Mouse (Mus musculus) embryonic facial prominence, embryonic 13.5 days (tissue): ENCODE results near the gene Emp2. TPM values are rescaled to one million over a fixed set of nuclear protein-coding genes. Genes with fewer than 3 reads are reported as not detected.

Experiments
- ATAC-seq: fragments of 200-750 bp; cut with Nextera tagmentation; 2 replicates; pipeline ENCODE4 v1.8.0; 2017; ENCODE audit warnings: low read depth; ENCODE audit not compliant: insufficient number of reproducible peaks, insufficient read depth, low FRiP score, low TSS enrichment
- H3K27ac ChIP-seq: fragments of 300-500 bp; sonication (generic); 2 replicates; pipeline ENCODE4 v1.5.1; 2015; ENCODE audit warnings: moderate library complexity, mild to moderate bottlenecking, inconsistent platforms
- H3K27me3 ChIP-seq: fragments of 300-500 bp; sonication (generic); 2 replicates; pipeline ENCODE4 v1.6.1; 2015; ENCODE audit warnings: mild to moderate bottlenecking, inconsistent platforms
- H3K36me3 ChIP-seq: fragments of 300-500 bp; sonication (generic); 2 replicates; pipeline ENCODE4 v1.6.1; 2015; ENCODE audit warnings: mild to moderate bottlenecking, inconsistent platforms
- H3K4me1 ChIP-seq: fragments of 300-500 bp; sonication (generic); 2 replicates; pipeline ENCODE4 v1.6.1; 2015; ENCODE audit warnings: inconsistent platforms
- H3K4me2 ChIP-seq: fragments of 300-500 bp; sonication (generic); 2 replicates; pipeline ENCODE4 v1.6.1; 2015; ENCODE audit warnings: moderate library complexity, mild to moderate bottlenecking, inconsistent platforms
- H3K4me3 ChIP-seq: fragments of 300-500 bp; sonication (generic); 2 replicates; pipeline ENCODE4 v1.5.1; 2015; ENCODE audit warnings: mild to moderate bottlenecking, inconsistent platforms
- H3K9ac ChIP-seq: fragments of 300-500 bp; sonication (generic); 2 replicates; pipeline ENCODE4 v1.6.1; 2015; ENCODE audit warnings: mild to moderate bottlenecking, inconsistent platforms
- H3K9me3 ChIP-seq: fragments of 300-500 bp; sonication (generic); 2 replicates; pipeline ENCODE4 v1.6.1; 2016; ENCODE audit warnings: inconsistent platforms
- WGBS: fragments of 180-500 bp; shearing (Covaris S2); methylation state at CpG from one replicate; pipeline ENCODE4 v1.1.7; 2015; ENCODE audit warnings: mixed read lengths; 5-methylcytosine and 5-hydroxymethylcytosine counted together
- polyA plus RNA-seq: library from polyadenylated mRNA; unstranded; fragments of >200 nt; fragmentation: Nextera tagmentation; extraction: Ambion mirVana; gene quantifications from 2 replicates; pipeline ENCODE4 v1.2.1, GENCODE M21; 2015

Gene Emp2
- 30.7 and 32.6 TPM in 2 replicates for polyA plus RNA-seq

DNA sequence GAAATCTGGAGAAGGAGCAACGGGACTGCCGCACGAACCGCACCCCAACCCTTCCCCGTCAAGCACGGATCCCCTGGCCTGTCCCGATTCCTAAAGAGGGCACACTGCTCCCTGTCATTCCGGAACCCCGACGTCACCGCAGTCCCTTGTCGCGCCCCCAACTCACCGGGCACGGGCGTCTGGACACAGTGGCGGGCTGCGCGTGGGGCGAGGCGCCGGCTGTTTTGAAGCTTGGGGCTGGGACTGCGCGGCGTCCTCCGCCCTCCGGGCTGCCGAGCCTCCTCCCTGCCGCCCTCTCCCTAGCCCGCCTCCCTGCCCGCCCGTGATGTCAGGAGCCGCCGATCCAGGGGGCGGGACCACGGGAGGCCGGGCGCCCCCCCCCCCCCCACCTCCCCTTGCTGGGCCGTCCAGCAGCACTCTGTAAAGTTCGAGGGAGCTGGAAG, at the start of gene Emp2:
Gene Emp2, minus strand, starts transcription at position 323 of the 443 bp plus-strand sequence.
- Histone ChIP-seq H3K9me3 (no peaks in the 10 kb centered on the region), H3K9ac (peak within 1 kb of the TSS; percentile 76), H3K4me2 (peak within 1 kb of the TSS; percentile 82), H3K27me3 (peaks cover 6% of the 10 kb centered on the region), H3K4me3 (peak within 1 kb of the TSS; percentile 60), H3K36me3 (no peaks in the 10 kb centered on the region), H3K27ac (no peak within 1 kb of the TSS), H3K4me1 (peaks cover 18% of the 10 kb centered on the region)
- peak; percentile 68 for ATAC-seq
- WGBS, result under 1% methylated on average over 35 of the region's 40 CpGs

DNA sequence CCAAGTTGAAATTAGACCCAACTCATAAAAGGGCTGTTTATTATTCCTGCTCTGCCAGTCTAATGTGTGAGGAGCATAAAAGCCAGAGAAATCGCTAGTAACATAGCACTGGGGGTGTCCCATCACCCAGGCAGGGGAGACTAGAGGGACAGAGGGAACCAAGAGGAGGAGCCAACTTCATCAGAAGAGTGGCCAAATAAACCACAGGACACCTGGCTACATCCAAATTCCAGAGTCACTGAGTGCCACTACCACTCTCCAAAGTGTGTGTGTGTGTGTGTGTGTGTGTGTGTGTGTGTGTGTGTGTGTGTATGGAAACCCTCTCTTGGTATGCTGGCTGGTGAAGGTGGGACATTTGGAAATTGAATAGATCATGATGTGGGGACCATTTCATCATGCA, 49.3 kb upstream of the Emp2 start:
- no peaks in the 10 kb centered on the region for H3K36me3 ChIP-seq
- 33% methylated on average over 1 of the region's 1 CpGs for WGBS
- H3K27ac ChIP-seq, result no peak overlapping the region
- no peak overlapping the region for H3K4me3 ChIP-seq
- H3K9me3 ChIP-seq, result no peaks in the 10 kb centered on the region
- H3K27me3 ChIP-seq, result no peaks in the 10 kb centered on the region
- ATAC-seq, result no peak
- H3K4me2 ChIP-seq, result no peak overlapping the region
- peaks cover 22% of the 10 kb centered on the region for H3K4me1 ChIP-seq
- no peak overlapping the region for H3K9ac ChIP-seq

DNA sequence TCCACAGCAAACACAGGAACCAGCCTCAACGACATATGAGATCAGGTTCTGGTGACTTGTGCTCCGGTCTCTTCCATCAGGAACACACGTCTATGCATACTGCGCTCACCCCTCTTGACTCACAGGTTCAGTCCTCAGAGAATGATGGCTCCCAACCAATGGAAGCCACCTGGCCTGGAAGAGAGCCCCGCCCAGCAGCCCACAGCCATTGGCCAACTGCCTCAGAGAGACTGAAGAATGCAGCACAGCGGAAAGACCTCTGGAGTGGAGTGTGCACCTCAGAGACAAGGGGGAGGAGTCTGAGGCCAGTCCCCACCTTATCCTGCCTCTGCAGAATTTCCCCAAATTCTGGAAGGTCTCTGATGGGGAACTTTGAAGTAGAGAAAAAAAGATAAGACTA, 45.5 kb upstream of the Emp2 start:
- H3K4me2 ChIP-seq, result no peak overlapping the region
- 0 out of 2 replicates have a peak, but pooled peaks have one; percentile 33 for ATAC-seq
- H3K9ac ChIP-seq, result no peak overlapping the region
- H3K27ac ChIP-seq, result no peak overlapping the region
- no peaks in the 10 kb centered on the region for H3K36me3 ChIP-seq
- peaks cover 5% of the 10 kb centered on the region for H3K4me1 ChIP-seq
- H3K27me3 ChIP-seq, result no peaks in the 10 kb centered on the region
- 82% methylated on average over 6 of the region's 6 CpGs for WGBS
- H3K9me3 ChIP-seq, result no peaks in the 10 kb centered on the region
- no peak overlapping the region for H3K4me3 ChIP-seq

DNA sequence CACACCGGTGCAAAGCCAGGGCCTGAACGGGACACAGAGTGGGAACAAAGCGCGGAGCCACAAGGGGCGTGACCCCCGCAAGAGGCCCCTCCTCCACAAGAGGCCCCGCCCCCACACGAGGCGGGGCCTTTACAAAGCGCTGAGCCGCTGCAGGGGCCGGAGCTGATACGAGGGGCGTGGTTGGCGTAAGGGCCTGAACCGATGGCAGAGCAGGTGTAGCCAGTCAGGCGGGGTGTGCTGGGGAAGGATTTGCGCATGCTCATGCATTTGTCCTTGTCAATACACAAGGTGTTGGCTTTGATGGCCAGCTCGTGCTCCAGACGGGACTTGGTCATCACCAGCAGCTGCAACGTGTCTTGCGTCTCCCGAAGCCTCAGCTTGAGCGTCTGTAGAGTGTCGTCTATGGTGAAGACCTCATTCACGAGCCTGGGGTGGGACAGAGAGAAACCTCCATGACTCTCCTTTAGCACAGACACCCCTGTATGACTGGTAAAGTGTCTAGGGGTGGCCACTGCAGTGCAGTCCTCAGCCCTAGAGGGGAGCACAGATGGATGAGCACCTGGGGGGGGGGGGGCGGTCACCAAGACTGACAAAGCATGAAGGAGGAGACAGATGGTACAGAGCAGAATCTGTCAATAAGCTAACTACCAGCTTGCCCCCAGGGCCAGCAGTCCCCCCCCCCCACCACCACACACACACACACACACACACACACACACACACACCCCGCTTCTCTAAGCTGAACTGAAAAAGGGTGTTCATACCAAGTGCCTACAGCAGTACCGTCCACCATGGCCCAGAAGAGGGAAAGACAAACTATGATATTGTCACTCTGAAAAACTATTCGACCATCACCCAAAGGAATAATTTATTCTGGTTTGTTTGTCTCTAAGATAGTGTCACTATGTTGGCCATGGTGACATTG, 44.5 kb upstream of the Emp2 start:
- ATAC-seq, result peak; percentile 74
- H3K27ac ChIP-seq, result no peak overlapping the region
- H3K9ac ChIP-seq, result no peak overlapping the region
- 16% methylated on average over 29 of the region's 30 CpGs for WGBS
- peak overlapping the region; percentile 51 for H3K4me2 ChIP-seq
- peak overlapping the region; percentile 20 for H3K4me3 ChIP-seq
- H3K4me1 ChIP-seq, result peaks cover 5% of the 10 kb centered on the region
- H3K27me3 ChIP-seq, result no peaks in the 10 kb centered on the region
- no peaks in the 10 kb centered on the region for H3K9me3 ChIP-seq
- no peaks in the 10 kb centered on the region for H3K36me3 ChIP-seq

DNA sequence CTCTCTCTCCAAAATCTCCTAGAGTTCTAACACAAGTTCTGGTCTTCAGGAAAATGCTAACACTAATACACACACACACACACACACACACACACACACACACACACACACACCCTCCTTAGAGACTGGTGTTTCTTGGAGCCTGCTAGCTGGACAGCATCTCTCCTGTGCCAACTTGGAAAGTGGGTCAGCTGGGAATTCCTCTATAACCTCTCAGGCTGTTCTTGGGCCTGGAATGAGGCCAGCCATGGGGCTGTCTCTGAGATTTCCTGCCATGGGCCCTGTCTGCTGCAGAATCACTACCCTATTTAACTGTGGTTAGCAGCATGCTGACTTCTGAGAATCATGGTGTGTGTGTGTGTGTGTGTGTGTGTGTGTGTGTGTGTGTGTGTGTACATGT, 41.2 kb upstream of the Emp2 start:
- Histone ChIP-seq H3K4me2 (no peak overlapping the region), H3K27me3 (no peaks in the 10 kb centered on the region), H3K4me3 (no peak overlapping the region), H3K9me3 (no peaks in the 10 kb centered on the region), H3K9ac (no peak overlapping the region), H3K36me3 (no peaks in the 10 kb centered on the region), H3K27ac (no peak overlapping the region), H3K4me1 (peaks cover 5% of the 10 kb centered on the region)
- ATAC-seq, result no peak

DNA sequence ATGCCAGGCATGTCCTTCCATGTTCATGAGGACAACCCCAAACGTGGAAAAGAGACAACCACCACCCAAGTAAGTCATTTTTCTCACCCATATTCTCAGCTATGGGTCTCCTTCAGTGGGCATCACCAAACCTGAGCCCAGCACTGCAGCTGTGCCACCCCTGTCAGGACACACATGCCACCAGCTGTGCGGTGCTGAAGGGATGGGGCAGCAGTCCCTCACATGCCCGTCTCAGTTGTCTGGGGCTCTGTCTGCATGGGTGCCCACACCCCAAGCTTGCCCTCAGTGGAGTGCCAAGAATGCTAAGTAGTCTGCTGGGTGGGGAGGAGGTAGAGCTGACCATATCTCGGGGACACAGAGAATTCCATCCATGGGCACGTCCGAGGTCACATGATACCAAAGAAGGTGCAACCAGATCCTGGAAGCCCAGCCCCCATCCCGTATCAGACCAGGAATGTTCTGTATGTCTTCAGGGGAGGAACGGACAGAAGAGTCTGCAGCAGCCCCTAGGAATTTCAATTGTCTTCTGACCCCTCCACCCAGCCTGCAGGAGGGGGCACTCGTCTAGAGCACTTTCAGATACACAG, 37.4 kb upstream of the Emp2 start:
- 0 out of 2 replicates have a peak, but pooled peaks cover 11% of the 10 kb centered on the region for H3K4me1 ChIP-seq
- no peak overlapping the region for H3K9ac ChIP-seq
- H3K4me3 ChIP-seq, result no peak overlapping the region
- no peak for ATAC-seq
- no peaks in the 10 kb centered on the region for H3K9me3 ChIP-seq
- 57% methylated on average over 9 of the region's 9 CpGs for WGBS
- H3K36me3 ChIP-seq, result no peaks in the 10 kb centered on the region
- H3K27me3 ChIP-seq, result no peaks in the 10 kb centered on the region
- no peak overlapping the region for H3K4me2 ChIP-seq
- no peak overlapping the region for H3K27ac ChIP-seq

DNA sequence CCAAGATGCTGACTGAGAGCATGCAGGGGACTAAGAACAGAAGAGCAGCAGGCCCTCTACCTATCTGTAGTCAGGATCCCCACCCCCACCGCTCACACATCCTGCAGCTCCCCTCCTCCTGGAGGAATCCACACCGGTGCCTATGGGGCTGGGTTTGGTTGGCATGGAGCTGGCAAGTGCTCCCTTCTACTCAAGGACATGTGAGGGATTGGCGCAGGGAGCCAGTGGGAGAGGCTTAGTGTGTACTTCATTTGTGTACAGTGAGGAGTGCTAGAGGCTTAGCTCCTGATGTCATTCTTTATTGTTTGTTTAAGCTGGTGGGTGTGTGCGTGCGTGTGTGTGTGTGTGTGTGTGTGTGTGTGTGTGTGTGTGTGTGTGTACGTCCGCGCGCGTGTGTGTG, 36.1 kb upstream of the Emp2 start:
- Histone ChIP-seq H3K27me3 (no peaks in the 10 kb centered on the region), H3K9me3 (no peaks in the 10 kb centered on the region), H3K4me1 (0 out of 2 replicates have a peak, but pooled peaks cover 11% of the 10 kb centered on the region), H3K9ac (no peak overlapping the region), H3K36me3 (no peaks in the 10 kb centered on the region), H3K4me2 (no peak overlapping the region), H3K27ac (peak overlapping the region; percentile 28; the same call in 1 of the 2 replicates), H3K4me3 (no peak overlapping the region)
- ATAC-seq, result no peak
- 83% methylated on average over 10 of the region's 10 CpGs for WGBS

DNA sequence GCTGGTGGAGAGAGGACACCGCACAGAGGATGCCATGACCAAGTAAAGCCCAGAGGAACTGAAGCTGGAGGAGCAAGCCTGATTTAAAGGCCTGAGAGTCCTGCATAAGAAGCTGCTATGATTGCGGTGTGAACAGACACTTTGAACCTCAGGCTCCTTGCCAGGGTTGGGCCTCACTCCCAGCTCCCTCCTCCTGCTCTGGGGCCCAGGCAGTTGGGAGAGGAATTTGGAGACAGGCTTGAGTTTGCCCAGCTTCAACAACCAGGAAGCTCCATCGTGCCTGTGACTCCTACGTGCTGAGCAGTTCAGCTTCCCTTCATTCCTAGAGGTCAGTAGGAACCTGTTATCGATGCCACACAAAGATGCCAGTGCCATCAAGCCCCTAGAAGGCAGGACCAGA, 35.7 kb upstream of the Emp2 start:
- 0 out of 2 replicates have a peak, but pooled peaks cover 11% of the 10 kb centered on the region for H3K4me1 ChIP-seq
- no peaks in the 10 kb centered on the region for H3K9me3 ChIP-seq
- WGBS, result 65% methylated on average over 5 of the region's 5 CpGs
- no peak overlapping the region for H3K9ac ChIP-seq
- no peak overlapping the region for H3K4me3 ChIP-seq
- H3K27ac ChIP-seq, result peak overlapping the region; percentile 28; the same call in 1 of the 2 replicates
- H3K27me3 ChIP-seq, result no peaks in the 10 kb centered on the region
- ATAC-seq, result no peak
- no peaks in the 10 kb centered on the region for H3K36me3 ChIP-seq
- H3K4me2 ChIP-seq, result no peak overlapping the region

DNA sequence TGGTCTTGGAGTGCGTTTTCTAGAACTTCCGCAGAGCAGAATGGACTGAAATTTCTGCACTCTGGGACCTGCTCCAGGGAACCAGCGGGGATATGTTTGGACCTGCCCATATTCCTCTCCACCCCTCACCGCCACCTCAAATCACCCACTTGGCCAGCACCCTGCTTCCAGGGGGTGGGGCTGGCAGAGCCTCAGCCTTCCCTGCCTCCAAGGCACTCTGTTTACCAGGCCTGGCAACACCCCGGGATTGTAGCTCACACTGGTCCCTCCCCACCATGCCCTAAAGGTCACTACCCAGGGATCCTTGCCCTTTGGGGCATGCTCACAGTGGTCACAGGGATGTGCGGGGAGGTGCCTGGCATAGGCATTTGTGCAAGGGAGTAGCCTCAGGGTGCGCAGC, 33.8 kb upstream of the Emp2 start:
- Histone ChIP-seq H3K4me1 (0 out of 2 replicates have a peak, but pooled peaks cover 11% of the 10 kb centered on the region), H3K4me3 (no peak overlapping the region), H3K27ac (no peak overlapping the region; the same call in 1 of the 2 replicates), H3K9ac (no peak overlapping the region), H3K27me3 (no peaks in the 10 kb centered on the region), H3K9me3 (no peaks in the 10 kb centered on the region), H3K4me2 (no peak overlapping the region), H3K36me3 (no peaks in the 10 kb centered on the region)
- 78% methylated on average over 7 of the region's 7 CpGs for WGBS
- ATAC-seq, result no peak

DNA sequence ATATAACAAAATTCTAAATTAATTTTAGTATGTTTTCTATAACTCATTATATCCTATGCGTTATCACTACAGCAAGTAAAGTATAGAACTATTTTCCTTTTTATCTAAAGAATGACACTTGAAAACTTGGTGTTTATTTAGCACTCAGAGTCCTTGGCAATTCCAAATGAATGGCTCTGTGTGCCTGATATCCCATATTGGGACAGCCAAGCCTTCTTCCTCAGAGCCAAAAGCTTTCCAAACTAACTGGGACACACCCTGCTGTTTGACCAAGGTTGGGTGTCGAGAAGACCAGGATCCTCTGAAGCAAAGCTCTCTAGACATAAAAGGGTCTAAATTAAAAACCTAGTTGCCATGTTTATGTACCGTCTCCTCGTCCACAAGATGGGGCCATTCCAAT, 27.3 kb upstream of the Emp2 start:
- Histone ChIP-seq H3K4me3 (no peak overlapping the region), H3K4me2 (no peak overlapping the region), H3K27me3 (no peaks in the 10 kb centered on the region), H3K9ac (no peak overlapping the region), H3K36me3 (no peaks in the 10 kb centered on the region), H3K27ac (no peak overlapping the region), H3K4me1 (no peaks in the 10 kb centered on the region), H3K9me3 (no peaks in the 10 kb centered on the region)
- ATAC-seq, result no peak
- WGBS, result 70% methylated on average over 4 of the region's 4 CpGs

DNA sequence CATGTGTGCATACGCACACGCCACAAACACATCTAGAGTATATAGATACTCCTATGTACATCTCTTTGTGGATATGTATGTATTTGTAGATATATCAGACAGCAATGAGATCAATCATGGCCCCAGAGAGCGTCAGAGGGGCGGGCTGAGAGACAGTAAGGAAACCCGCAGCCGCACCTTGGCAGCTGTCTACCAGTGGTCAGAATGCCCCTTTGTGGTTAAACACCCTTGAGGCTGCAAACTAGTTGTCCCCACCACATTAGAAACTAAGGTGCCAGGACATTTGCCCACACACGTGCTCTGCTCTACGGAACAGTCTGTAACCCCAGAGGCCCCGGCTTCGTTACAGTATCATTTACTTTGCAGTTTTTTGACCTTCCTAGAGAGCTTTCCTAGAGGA, 26.2 kb upstream of the Emp2 start:
- 93% methylated on average over 10 of the region's 10 CpGs for WGBS

DNA sequence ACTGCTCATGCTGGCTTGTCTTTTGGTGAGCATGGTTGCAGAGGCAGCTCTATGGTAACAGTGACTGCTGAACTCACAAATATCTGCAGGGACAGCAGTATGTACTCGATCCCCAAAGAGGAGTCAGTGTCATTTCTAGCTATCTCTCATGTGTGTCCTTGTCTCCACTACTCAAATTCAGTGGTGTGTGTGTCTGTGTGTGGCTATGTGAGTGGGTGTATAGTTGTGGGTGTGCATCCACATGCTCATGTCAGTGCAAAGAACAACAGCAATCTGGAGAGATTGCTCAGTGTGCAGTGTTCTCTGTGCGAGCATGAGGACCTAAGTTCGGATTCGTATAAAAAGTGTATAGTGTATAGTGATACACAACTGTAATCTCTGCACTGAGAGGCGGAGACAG, 24.8 kb upstream of the Emp2 start:
- Histone ChIP-seq H3K9me3 (no peaks in the 10 kb centered on the region), H3K4me1 (no peaks in the 10 kb centered on the region), H3K36me3 (no peaks in the 10 kb centered on the region), H3K4me3 (no peak overlapping the region), H3K27me3 (no peaks in the 10 kb centered on the region), H3K4me2 (no peak overlapping the region), H3K9ac (no peak overlapping the region), H3K27ac (no peak overlapping the region)
- ATAC-seq, result no peak
- WGBS, result 93% methylated on average over 5 of the region's 5 CpGs

More for the DNA sequence above, 26.2 kb upstream of the Emp2 start:
- no peak overlapping the region for H3K9ac ChIP-seq
- no peaks in the 10 kb centered on the region for H3K9me3 ChIP-seq
- H3K4me1 ChIP-seq, result no peaks in the 10 kb centered on the region
- no peaks in the 10 kb centered on the region for H3K27me3 ChIP-seq
- H3K27ac ChIP-seq, result no peak overlapping the region
- H3K4me2 ChIP-seq, result no peak overlapping the region
- H3K4me3 ChIP-seq, result no peak overlapping the region
- H3K36me3 ChIP-seq, result no peaks in the 10 kb centered on the region
- no peak for ATAC-seq
